Mouse (Mus musculus) retina, embryonic 14.5 days (tissue): Measurements from ENCODE around the gene Prkacb.

ENCODE experiments used
- DNase-seq: peaks from one replicate; pipeline ENCODE4 v3.0.0-alpha.2; 2015; ENCODE audit warnings: low spot score

Prkacb gene

GRCm38 (mm10) chr3:146812901-146813393 is at the start of gene Prkacb:
Gene Prkacb (minus strand): TSS chr3:146812990.
- DNase-seq, result peak; percentile 89

- DNase-seq, result no peak
These were observed 47.5 kb upstream of the Prkacb start for GRCm38 (mm10) chr3:146860308-146860707.

- no peak for DNase-seq
These were observed 44.6 kb upstream of the Prkacb start for GRCm38 (mm10) chr3:146857373-146857772.

- DNase-seq, result no peak
These were observed 41.8 kb upstream of the Prkacb start for GRCm38 (mm10) chr3:146854473-146855087.

GRCm38 (mm10) chr3:146851966-146852891 is 39.4 kb upstream of the Prkacb start, which contains the start of gene Ttll7:
Gene Ttll7 (plus strand): TSS chr3:146852367.
- peak; percentile 85 for DNase-seq

- DNase-seq, result no peak
These were observed 36.6 kb upstream of the Prkacb start for GRCm38 (mm10) chr3:146849360-146849759.

GRCm38 (mm10) chr3:146848112-146848511 is 35.3 kb upstream of the Prkacb start:
- DNase-seq, result no peak

GRCm38 (mm10) chr3:146846237-146846636 is 33.4 kb upstream of the Prkacb start:
- no peak for DNase-seq

- no peak for DNase-seq
These were observed 30.7 kb upstream of the Prkacb start for GRCm38 (mm10) chr3:146843470-146843869.

GRCm38 (mm10) chr3:146842766-146843165 is 30.0 kb upstream of the Prkacb start:
- no peak for DNase-seq

- DNase-seq, result no peak
These were observed 7.9 kb upstream of the Prkacb start for GRCm38 (mm10) chr3:146820718-146821117.

- no peak for DNase-seq
These were observed 834 bp upstream of the Prkacb start for GRCm38 (mm10) chr3:146813624-146814023.

GRCm38 (mm10) chr3:146812041-146812878 is 530 bp downstream of the Prkacb start:
- peak; percentile 59 for DNase-seq

- DNase-seq, result no peak
These were observed 19.1 kb downstream of the Prkacb start for GRCm38 (mm10) chr3:146793554-146794257.

- DNase-seq, result peak; percentile 38
These were observed 20.5 kb downstream of the Prkacb start for GRCm38 (mm10) chr3:146792144-146792748.

GRCm38 (mm10) chr3:146784233-146784632 is 28.6 kb downstream of the Prkacb start:
- no peak for DNase-seq

- DNase-seq, result peak; percentile 47
These were observed 29.1 kb downstream of the Prkacb start for GRCm38 (mm10) chr3:146783645-146784225.

- peak; percentile 51 for DNase-seq
These were observed 30.2 kb downstream of the Prkacb start for GRCm38 (mm10) chr3:146782548-146782947.

GRCm38 (mm10) chr3:146781131-146781530 is 31.7 kb downstream of the Prkacb start:
- peak; percentile 29 for DNase-seq

GRCm38 (mm10) chr3:146780241-146780640 is 32.5 kb downstream of the Prkacb start:
- no peak for DNase-seq

- no peak for DNase-seq
These were observed 33.9 kb downstream of the Prkacb start for GRCm38 (mm10) chr3:146778913-146779312.
